Mouse (Mus musculus): Measurements from ENCODE around the gene Fgg. TPM values are rescaled to one million over a fixed set of nuclear protein-coding genes. Genes with fewer than 3 reads are reported as not detected.

Gene Fgg
- polyA plus RNA-seq, 1 experiment from 2014 or later = not detected

Other genes with a start within 250 kb of the Fgg start
- gene Rbm46, start 131.2 kb upstream of the Fgg start, polyA plus RNA-seq (2016; fragmentation: Nextera tagmentation; extraction: Ambion mirVana) = 1.6 and 1.8 TPM in 2 replicates
- gene Lrat, start 103.8 kb upstream of the Fgg start, polyA plus RNA-seq (2016; fragmentation: Nextera tagmentation; extraction: Ambion mirVana) = 0.02 TPM in 1 of 2 replicates, not detected in the other
- gene Fga, start 18.4 kb downstream of the Fgg start, polyA plus RNA-seq (2016; fragmentation: Nextera tagmentation; extraction: Ambion mirVana) = not detected in 2 replicates
- not detected in 2 replicates for gene Fgb, start 42.1 kb downstream of the Fgg start, polyA plus RNA-seq (2016; fragmentation: Nextera tagmentation; extraction: Ambion mirVana)
- 136 and 137 TPM in 2 replicates for gene Plrg1, start 47.8 kb downstream of the Fgg start, polyA plus RNA-seq (2016; fragmentation: Nextera tagmentation; extraction: Ambion mirVana)
- gene Dchs2, start 120.2 kb downstream of the Fgg start, polyA plus RNA-seq (2016; fragmentation: Nextera tagmentation; extraction: Ambion mirVana) = not detected in 2 replicates